Mouse (Mus musculus) liver, embryonic 14.5 days (tissue): ENCODE data around the gene Prr23a2. TPM values are rescaled to one million over a fixed set of nuclear protein-coding genes. Genes with fewer than 3 reads are reported as not detected.

Experiments used
- ATAC-seq: fragments of 200-750 bp; cut with Nextera tagmentation; 2 replicates; pipeline ENCODE4 v1.8.0; 2017; ENCODE audit warnings: moderate number of reproducible peaks, mild to moderate bottlenecking, moderate library complexity; ENCODE audit not compliant: insufficient read depth
- DNase-seq, 3 experiments: peaks; one replicate each; pipeline ENCODE4 v3.0.0-alpha.2; 2012 to 2013; ENCODE audit warnings: low read depth in 3 of 3, low spot score in 3 of 3
- H3K27ac ChIP-seq: fragments of 300-500 bp; sonication (generic); 2 replicates; pipeline ENCODE4 v1.5.1; 2014; ENCODE audit warnings: moderate library complexity, mild to moderate bottlenecking, control low read depth, inconsistent platforms
- H3K27me3 ChIP-seq: fragments of 300-500 bp; sonication (generic); 2 replicates; pipeline ENCODE4 v1.6.1; 2014; ENCODE audit warnings: mild to moderate bottlenecking, low read length, moderate library complexity; ENCODE audit not compliant: control insufficient read depth, insufficient read depth
- H3K36me3 ChIP-seq: fragments of 300-500 bp; sonication (generic); replicated peaks from 2 replicates; pipeline ENCODE4 v1.6.1; 2014; ENCODE audit warnings: low read depth; ENCODE audit not compliant: control insufficient read depth, insufficient read depth
- H3K4me1 ChIP-seq, 2 experiments: fragments of 200-500 bp in 1 of 2; fragments of 300-500 bp in 1 of 2; sonication (generic) in 1 of 2; replicated peaks; 2 replicates each; pipeline ENCODE4 v1.6.1; 2012 to 2014; ENCODE audit warnings: antibody characterized with exemption in 1 of 2, inconsistent platforms in 1 of 2, low read length in 1 of 2; ENCODE audit not compliant: control insufficient read depth in 2 of 2, insufficient read depth in 2 of 2
- H3K4me2 ChIP-seq: fragments of 300-500 bp; sonication (generic); 2 replicates; pipeline ENCODE4 v1.6.1; 2014; ENCODE audit warnings: low read depth, mild to moderate bottlenecking, control low read depth, moderate library complexity
- H3K4me3 ChIP-seq, 2 experiments: fragments of 200-500 bp in 1 of 2; fragments of 300-500 bp in 1 of 2; sonication (generic) in 1 of 2; 2 replicates each; pipeline ENCODE4 v1.5.1; 2012 to 2014; ENCODE audit warnings: low read depth in 2 of 2, low read length in 2 of 2, mild to moderate bottlenecking in 2 of 2, control low read depth in 1 of 2, inconsistent platforms in 1 of 2, moderate library complexity in 1 of 2; ENCODE audit not compliant: insufficient read depth in 1 of 2
- H3K9ac ChIP-seq: fragments of 300-500 bp; sonication (generic); replicated peaks from 2 replicates; pipeline ENCODE4 v1.6.1; 2014; ENCODE audit warnings: mild to moderate bottlenecking, control low read depth, moderate library complexity
- H3K9me3 ChIP-seq: fragments of 300-500 bp; sonication (generic); 2 replicates; pipeline ENCODE4 v1.6.1; 2016; ENCODE audit warnings: low read length, mixed read lengths; ENCODE audit not compliant: control insufficient read depth
- CTCF ChIP-seq: IDR thresholded peaks from 2 replicates; pipeline ENCODE4 v1.5.1; 2016; ENCODE audit warnings: antibody characterized with exemption, low read depth, control low read depth
- EP300 ChIP-seq: IDR thresholded peaks from 2 replicates; pipeline ENCODE4 v1.6.1; 2016; ENCODE audit warnings: antibody characterized with exemption, low read depth
- WGBS: fragments of 180-500 bp; shearing (Covaris S2); extraction: QIAGEN DNeasy Blood & Tissue Kit; methylation state at CpG from one replicate; pipeline ENCODE4 v1.1.7; 2014; ENCODE audit not compliant: insufficient replicate concordance; 5-methylcytosine and 5-hydroxymethylcytosine counted together
- polyA plus RNA-seq, 2 experiments: library from polyadenylated mRNA; depleted of rRNA in 1 of 2; stranded (reverse) in 1 of 2; unstranded in 1 of 2; fragments of >200 nt; fragmentation: Nextera tagmentation in 1 of 2; extraction: Ambion mirVana in 1 of 2; gene quantifications; 2 replicates each; pipeline versions ENCODE4 v1.2.1 to v1.2.3; 2012 to 2014

Prr23a2 gene
- polyA plus RNA-seq, 2 experiments: not detected

- TF ChIP-seq EP300: no peak
- no peak for TF ChIP-seq CTCF
- no peak for ATAC-seq
- Histone ChIP-seq H3K36me3 (no peaks in the 10 kb centered on the region), H3K9me3 (no peaks in the 10 kb centered on the region), H3K4me3 (no peak overlapping the region), H3K27ac (no peak overlapping the region), H3K9ac (no peak overlapping the region), H3K4me1 (no peaks in the 10 kb centered on the region), H3K27me3 (no peaks in the 10 kb centered on the region), H3K4me2 (no peak overlapping the region)
- 54% methylated on average over 7 of the region's 7 CpGs for WGBS
- DNase-seq: no peak
These were observed 18.7 kb upstream of the Prr23a2 start for GRCm38 (mm10) chr9:98837537-98838074.

- TF ChIP-seq CTCF: no peak
- TF ChIP-seq EP300: no peak
- Histone ChIP-seq H3K9me3 (no peaks in the 10 kb centered on the region), H3K4me3 (no peak within 1 kb of the TSS), H3K27me3 (no peaks in the 10 kb centered on the region), H3K4me2 (no peak within 1 kb of the TSS), H3K27ac (no peak within 1 kb of the TSS), H3K4me1 (no peaks in the 10 kb centered on the region), H3K36me3 (no peaks in the 10 kb centered on the region), H3K9ac (no peak within 1 kb of the TSS)
- DNase-seq (no peak), ATAC-seq (no peak)
- 48% methylated on average over 22 of the region's 22 CpGs for WGBS
These were observed 14.2 kb upstream of the Prr23a2 start, which contains the start of gene Prr23a1 for GRCm38 (mm10) chr9:98842117-98842516. Gene Prr23a1, plus strand, starts transcription at chr9:98842503.

- H3K27me3 ChIP-seq: no peaks in the 10 kb centered on the region
- ATAC-seq (no peak), DNase-seq (no peak)
- H3K4me2 ChIP-seq: no peak overlapping the region
- no peak overlapping the region for H3K9ac ChIP-seq
- TF ChIP-seq CTCF (0 out of 2 replicates have a peak, but pooled peaks have one; percentile 16), EP300 (no peak)
- 41% methylated on average over 3 of the region's 3 CpGs for WGBS
- no peak overlapping the region for H3K27ac ChIP-seq
- H3K9me3 ChIP-seq: no peaks in the 10 kb centered on the region
- H3K4me3 ChIP-seq: no peak overlapping the region
- H3K36me3 ChIP-seq: no peaks in the 10 kb centered on the region
- H3K4me1 ChIP-seq: no peaks in the 10 kb centered on the region
These were observed 7.2 kb downstream of the Prr23a2 start for GRCm38 (mm10) chr9:98863463-98863862.

- Histone ChIP-seq H3K9me3 (no peaks in the 10 kb centered on the region), H3K27me3 (no peaks in the 10 kb centered on the region)
These were observed 8.3 kb downstream of the Prr23a2 start, which contains the start of gene Prr23a3 for GRCm38 (mm10) chr9:98864571-98864970. Gene Prr23a3, plus strand, starts transcription at chr9:98864767.

GRCm38 (mm10) chr9:98901486-98901885 is 45.2 kb downstream of the Prr23a2 start:
- Histone ChIP-seq H3K9me3 (peaks cover 4% of the 10 kb centered on the region), H3K36me3 (no peaks in the 10 kb centered on the region), H3K4me2 (no peak overlapping the region), H3K27me3 (no peaks in the 10 kb centered on the region), H3K27ac (no peak overlapping the region), H3K9ac (no peak overlapping the region), H3K4me1 (no peaks in the 10 kb centered on the region), H3K4me3 (no peak overlapping the region)
- DNase-seq: no peak
- TF ChIP-seq CTCF (no peak), EP300 (no peak)
- 47% methylated on average over 1 of the region's 1 CpGs for WGBS
- no peak for ATAC-seq

More at GRCm38 (mm10) chr9:98864571-98864970, 8.3 kb downstream of the Prr23a2 start, which contains the start of gene Prr23a3:
- Histone ChIP-seq H3K4me1 (no peaks in the 10 kb centered on the region), H3K4me3 (no peak within 1 kb of the TSS), H3K9ac (no peak within 1 kb of the TSS), H3K27ac (no peak within 1 kb of the TSS), H3K4me2 (no peak within 1 kb of the TSS), H3K36me3 (no peaks in the 10 kb centered on the region)
- DNase-seq (no peak), ATAC-seq (no peak)
- WGBS: 47% methylated on average over 22 of the region's 22 CpGs
- no peak for TF ChIP-seq EP300
- TF ChIP-seq CTCF: no peak
